Mouse (Mus musculus) gastrocnemius, adult 2 months (tissue): ENCODE results near the gene Gm17349. TPM values are rescaled to one million over a fixed set of nuclear protein-coding genes. Genes with fewer than 3 reads are reported as not detected.
A peak's percentile ranks its signal among the peaks of the same experiment; 100 is the strongest.
"Not testable (repeated sequence)": the region's sequence is repeated elsewhere in the genome, so short reads cannot be mapped to it uniquely, and the experiment has no call there.

Experiments used
- DNase-seq: peaks from one replicate; pipeline ENCODE4 v3.0.0; 2022
- H3K27ac ChIP-seq: fragments of 200-600 bp; 2 replicates; pipeline ENCODE4 v1.8.1; 2022; ENCODE audit warnings: mild to moderate bottlenecking
- H3K4me3 ChIP-seq: fragments of 200-600 bp; 2 replicates; pipeline ENCODE4 v1.8.1; 2022; ENCODE audit warnings: mild to moderate bottlenecking, moderate library complexity
- CTCF ChIP-seq: fragments of 200-600 bp; IDR thresholded peaks from 2 replicates; pipeline ENCODE4 v1.8.1; 2022; ENCODE audit warnings: antibody characterized with exemption, mild to moderate bottlenecking, moderate library complexity
- intact Hi-C: fragments of 180-260 bp; cut with DNase I; formaldehyde crosslinking; loops from one replicate; pipeline ENCODE4 v1.15.1; 2025
- long read RNA-seq, 2 experiments: library from polyadenylated mRNA; stranded (forward); transcript quantifications; one replicate each; pipeline ENCODE4 v2.0.0; 2021
- total RNA-seq, 2 experiments: library from RNA; stranded (reverse); gene quantifications; 2 replicates each; pipeline ENCODE4 v1.2.3; 2021

Gm17349 gene
- 1 to 10 TPM in 1 of 2 experiments, not detected in 1; 1.0 TPM for total RNA-seq
- long read RNA-seq, experiment 1, partial matches to known transcripts = 0 of 2 reads
- long read RNA-seq, experiment 1, other reads (novel, unspliced or antisense) = 2 of 2 reads
- long read RNA-seq, experiment 2 = 0 reads

DNA sequence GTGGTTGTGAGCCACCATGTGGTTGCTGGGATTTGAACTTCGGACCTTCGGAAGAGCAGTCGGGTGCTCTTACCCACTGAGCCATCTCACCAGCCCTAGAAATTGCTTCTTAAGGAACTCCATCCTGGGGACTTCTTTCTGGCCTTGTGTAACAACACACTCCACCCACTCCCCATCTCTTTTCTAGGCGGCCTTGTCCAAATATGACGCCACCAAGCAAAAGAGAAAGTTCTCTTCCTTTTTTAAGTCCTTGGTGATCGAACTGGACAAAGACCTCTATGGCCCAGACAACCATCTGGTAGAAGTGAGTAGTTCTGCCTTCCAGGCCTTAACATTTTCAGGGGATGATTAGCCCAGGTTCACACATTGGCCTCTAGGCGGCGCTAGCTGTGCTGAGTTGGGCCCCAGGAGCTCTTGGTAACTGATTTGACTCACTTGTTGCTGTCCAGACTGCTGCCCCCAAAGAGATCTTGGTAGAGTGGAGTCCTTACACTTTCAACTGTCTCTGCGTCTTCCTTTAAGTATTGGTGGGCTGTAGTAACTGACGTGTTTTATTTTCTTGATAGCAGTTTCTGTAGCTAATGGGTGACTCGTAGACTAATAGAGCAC lies at the start of gene Gm17349:
Gm17349 (minus strand) TSS at position 51 of the 609 bp plus-strand sequence.
- intact Hi-C loops = no loop called here
- DNase-seq = peak; percentile 77
- TF ChIP-seq CTCF = peak; percentile 96
- H3K4me3 ChIP-seq = peak within 1 kb of the TSS; percentile 13
- H3K27ac ChIP-seq = peak within 1 kb of the TSS; percentile 48

DNA sequence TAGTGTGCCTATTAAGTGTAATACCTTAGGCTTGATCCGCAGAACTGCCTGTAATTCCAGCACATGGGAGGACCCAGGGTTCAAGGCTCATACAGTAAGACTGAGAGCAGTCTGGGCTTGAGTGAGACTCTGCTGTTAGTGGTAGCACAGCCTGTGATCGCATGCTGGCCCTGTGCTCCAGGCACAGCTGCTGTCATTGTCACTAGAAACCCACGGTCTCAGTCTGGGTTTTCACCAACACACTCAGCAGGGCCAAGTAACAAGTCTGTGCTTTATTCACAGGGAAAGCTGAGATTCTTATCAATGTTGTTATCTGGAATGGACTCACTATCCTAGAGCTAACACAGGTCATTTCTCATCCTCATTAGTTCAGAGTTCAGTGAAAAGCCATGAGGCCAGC lies 48.9 kb upstream of the Gm17349 start:
- no peak for TF ChIP-seq CTCF
- H3K4me3 ChIP-seq = no peak overlapping the region
- intact Hi-C loops = no loop called here
- no peak for DNase-seq
- no peak overlapping the region for H3K27ac ChIP-seq

DNA sequence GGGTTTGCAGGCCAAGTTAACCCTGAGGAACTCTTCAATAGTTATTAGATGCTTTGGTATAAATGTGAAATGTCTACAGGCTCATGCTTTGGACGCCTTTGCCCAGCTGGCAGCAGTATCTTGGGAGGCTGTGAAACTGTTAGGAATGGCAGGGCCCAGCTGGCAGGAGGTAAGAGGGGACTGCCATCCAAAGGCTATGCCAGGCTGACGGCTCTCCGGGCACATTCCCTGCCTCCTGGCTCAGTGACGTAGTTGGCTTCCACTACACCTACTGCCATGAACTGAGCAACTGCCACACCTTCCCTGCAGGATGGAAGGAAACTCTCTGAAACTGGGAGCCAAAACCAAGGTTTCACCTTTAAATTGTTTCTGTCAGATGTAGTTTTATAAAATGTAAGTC lies 34.9 kb upstream of the Gm17349 start:
- intact Hi-C loops = no loop called here
- no peak overlapping the region for H3K27ac ChIP-seq
- H3K4me3 ChIP-seq = no peak overlapping the region
- no peak for TF ChIP-seq CTCF
- DNase-seq = peak; percentile 35

DNA sequence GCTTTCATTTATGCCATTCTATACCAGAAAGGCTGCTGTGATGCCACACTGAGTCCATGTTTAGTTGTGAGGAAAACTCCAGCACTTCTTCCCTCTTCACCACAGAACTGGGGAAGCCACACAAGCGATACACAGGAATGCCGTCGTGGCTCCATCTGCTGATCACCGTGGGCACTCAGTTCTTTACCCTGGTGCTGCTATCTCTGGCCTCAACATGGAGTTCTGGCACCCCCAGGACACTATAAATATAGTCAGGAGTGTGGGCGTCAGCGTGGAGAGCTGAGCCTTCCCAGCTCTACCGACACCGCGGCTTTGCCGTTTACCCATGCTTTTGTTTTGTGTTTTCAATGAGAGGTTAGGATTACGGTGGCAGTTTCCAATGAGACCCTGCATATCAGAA lies 31.4 kb upstream of the Gm17349 start:
- no peak for DNase-seq
- intact Hi-C loops = no loop called here
- no peak overlapping the region for H3K4me3 ChIP-seq
- no peak for TF ChIP-seq CTCF
- H3K27ac ChIP-seq = no peak overlapping the region

DNA sequence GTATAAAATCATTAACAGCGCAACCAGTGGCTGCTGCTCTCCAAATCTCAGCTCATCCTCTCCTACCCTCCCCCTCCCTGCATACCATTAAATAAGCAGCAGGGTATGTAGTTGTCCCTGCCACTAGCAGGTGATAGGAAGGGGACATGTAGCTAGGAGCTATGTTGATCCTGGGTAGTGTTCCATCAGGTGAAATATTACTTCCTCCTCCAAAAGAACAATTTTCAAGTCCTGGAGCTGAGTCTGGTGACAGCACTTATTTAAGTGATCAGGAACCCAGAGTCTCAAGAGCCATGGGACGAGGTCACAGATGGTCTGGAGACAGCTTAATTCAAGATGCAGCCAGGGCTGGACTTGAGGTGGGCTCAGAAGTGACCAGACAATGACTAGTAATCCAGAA lies 30.3 kb upstream of the Gm17349 start:
- intact Hi-C loops = no loop called here
- TF ChIP-seq CTCF = no peak
- Histone ChIP-seq H3K27ac (peak overlapping the region; percentile 0; the same call in 1 of the 2 replicates), H3K4me3 (no peak overlapping the region)
- DNase-seq = peak; percentile 98

DNA sequence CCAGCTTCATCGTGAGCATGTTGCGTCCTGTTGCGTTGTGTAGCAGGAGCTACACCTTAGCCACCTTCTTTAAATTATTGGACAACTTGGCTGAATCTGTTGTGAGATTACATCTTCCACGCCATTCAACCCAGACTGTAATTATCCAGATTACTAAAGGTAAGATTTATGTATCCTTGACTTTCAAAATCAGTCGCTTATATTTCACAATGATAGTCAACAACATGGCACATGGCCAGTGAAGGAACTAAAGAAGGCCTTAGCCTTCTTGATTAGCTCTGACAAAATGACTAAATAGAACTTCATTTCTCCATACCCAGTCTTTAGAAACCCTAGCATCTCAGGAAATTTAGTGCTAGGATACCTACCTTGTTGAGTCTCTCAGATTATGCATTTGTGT lies 27.9 kb upstream of the Gm17349 start:
- Histone ChIP-seq H3K27ac (no peak overlapping the region), H3K4me3 (no peak overlapping the region)
- intact Hi-C loops = no loop called here
- TF ChIP-seq CTCF = no peak
- DNase-seq = no peak

DNA sequence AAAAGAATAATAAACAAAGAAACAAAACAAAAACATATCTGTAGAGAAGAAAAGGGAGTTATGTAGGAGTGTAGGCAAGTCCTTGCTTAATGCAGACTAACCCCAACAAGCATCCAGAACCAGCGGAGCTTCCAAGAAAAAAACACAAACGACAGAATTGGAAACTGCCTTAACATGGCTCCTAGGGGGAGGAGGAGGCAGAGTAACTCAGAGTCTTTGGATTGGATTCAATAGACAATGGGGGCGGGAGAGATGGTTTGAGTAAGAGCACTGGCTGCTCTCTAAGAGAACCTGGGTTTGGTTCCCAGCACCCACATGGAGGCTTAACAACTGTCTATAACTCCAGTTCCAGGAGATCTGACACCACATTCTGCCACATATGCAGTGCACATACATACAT lies 26.4 kb upstream of the Gm17349 start:
- TF ChIP-seq CTCF = no peak
- DNase-seq = no peak
- intact Hi-C loops = no loop called here
- no peak overlapping the region for H3K27ac ChIP-seq
- H3K4me3 ChIP-seq = no peak overlapping the region

DNA sequence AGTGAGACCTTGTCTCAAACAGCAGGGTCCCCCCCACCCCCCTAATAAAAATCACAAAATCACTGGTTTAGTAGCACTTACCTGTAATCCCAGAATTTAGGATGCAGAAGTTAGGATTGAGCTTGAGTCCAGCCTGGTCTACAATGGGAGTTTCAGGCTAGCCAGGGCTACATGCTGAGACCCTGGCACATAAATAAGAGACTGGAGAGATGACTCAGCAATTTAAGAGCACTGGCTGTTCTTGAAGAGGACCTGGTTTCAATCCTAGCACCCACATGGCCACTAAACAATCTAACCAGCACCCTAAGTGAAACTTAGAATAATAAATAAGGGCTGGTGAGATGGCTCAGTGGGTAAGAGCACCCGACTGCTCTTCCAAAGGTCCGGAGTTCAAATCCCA lies 25.9 kb upstream of the Gm17349 start:
- intact Hi-C loops = no loop called here
- Histone ChIP-seq H3K4me3 (no peak overlapping the region), H3K27ac (no peak overlapping the region)
- no peak for TF ChIP-seq CTCF
- DNase-seq = no peak

DNA sequence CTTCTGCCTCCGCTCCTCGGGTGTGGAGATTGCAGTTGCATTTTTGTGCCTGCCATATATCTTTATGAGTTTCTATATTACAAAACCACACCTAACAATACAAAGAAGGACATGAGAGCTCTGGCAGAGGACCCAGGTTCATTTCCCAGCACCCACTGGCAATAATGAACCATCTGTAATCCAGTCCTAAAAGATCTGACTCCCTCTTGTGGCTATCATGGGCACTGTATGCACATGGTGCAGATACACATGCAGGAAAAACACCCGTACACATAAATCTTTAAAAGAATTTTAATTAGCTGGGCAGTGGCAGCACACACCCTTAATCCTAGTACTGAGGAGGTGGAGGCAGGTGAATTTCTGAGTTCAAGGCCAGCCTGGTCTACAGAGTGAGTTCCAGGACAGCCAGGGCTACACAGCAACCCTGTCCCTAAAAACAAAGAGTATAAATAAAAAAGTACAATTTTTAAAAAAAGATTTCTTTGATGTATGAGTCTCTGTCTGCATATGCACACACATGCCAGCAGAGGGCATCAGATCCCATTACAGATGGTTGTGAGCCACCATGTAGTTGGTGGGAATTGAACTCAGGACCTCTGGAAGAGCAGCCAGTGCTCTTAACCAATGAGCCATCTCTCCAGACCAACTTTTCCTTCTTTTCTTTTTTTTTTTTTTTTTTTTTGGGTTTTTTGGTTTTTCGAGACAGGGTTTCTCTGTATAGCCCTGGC lies 23.9 kb upstream of the Gm17349 start:
- Histone ChIP-seq H3K27ac (no peak overlapping the region), H3K4me3 (no peak overlapping the region)
- no peak for DNase-seq
- TF ChIP-seq CTCF = no peak
- intact Hi-C loops = loop anchor here (5.0 kb wide), 1 partner anchor 173 kb away; no protein-coding TSS in a partner anchor

DNA sequence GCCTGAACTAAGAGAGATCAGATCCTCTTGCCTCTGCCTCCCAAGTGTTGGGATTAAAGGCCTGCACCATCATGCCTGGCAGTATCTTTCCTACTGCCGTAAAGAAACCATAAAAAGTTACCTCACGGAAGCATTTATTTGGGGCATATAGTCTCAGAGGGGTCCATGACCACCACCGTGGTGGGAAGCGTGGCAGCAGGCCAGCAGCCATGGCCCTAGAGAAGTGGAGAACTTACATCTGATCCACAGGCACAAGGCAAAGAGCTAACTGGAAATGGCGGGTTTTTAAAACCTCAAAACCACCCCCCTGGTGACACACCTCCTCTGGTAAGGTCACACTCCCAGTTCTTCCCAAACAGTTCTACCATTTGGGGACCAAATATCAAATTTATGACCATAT lies 22.9 kb upstream of the Gm17349 start:
- intact Hi-C loops = loop anchor here (5.0 kb wide), 1 partner anchor 174 kb away; no protein-coding TSS in a partner anchor

DNA sequence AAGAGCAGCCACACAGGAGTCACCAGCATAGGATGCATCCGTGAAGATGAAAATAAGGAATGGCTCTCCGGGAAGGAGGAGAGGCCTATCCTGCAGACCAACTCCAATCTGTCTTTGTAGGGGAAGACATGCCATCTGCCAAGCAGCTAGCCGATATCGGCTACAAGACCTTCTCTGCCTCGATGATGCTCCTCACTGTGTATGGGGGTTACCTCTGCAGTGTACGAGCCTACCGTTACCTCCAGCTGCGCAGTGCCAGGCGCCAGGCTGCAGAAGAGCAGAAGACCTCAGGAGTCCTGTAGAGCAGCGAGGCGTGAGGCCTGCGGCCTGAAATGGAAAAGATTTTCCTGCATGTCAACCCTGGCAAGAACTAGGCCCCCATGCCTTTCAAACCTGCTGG lies 22.2 kb upstream of the Gm17349 start:
- Histone ChIP-seq H3K27ac (no peak overlapping the region), H3K4me3 (peak overlapping the region; percentile 15; the same call in 1 of the 2 replicates)
- TF ChIP-seq CTCF = no peak
- intact Hi-C loops = loop anchor here (5.0 kb wide), 1 partner anchor 175 kb away; no protein-coding TSS in a partner anchor
- DNase-seq = no peak

More for the DNA sequence above, 22.9 kb upstream of the Gm17349 start:
- Histone ChIP-seq H3K27ac (no peak overlapping the region), H3K4me3 (no peak overlapping the region)
- no peak for TF ChIP-seq CTCF
- peak; percentile 39 for DNase-seq

DNA sequence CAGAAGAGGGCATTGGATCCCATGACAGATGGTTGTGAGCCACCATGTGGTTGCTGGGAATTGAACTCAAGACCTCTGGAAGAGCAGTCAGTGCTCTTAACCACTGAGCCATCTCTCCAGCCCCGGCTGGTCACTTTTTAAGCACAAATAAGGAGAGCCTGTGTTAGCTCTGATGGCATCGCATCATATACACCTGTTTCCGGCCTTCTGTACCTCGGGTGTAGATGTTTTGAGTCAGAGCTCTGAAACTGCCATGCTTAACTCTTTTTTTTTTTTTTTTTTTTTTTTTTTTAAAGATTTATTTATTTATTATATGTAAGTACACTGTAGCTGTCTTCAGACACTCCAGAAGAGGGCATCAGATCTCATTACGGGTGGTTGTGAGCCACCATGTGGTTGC lies 21.7 kb upstream of the Gm17349 start:
- Histone ChIP-seq H3K4me3 (peak overlapping the region; percentile 98), H3K27ac (peak overlapping the region; percentile 96; the same call in 1 of the 2 replicates)
- not testable (repeated sequence) for DNase-seq
- intact Hi-C loops = loop anchor here (5.0 kb wide), 1 partner anchor 175 kb away; no protein-coding TSS in a partner anchor

DNA sequence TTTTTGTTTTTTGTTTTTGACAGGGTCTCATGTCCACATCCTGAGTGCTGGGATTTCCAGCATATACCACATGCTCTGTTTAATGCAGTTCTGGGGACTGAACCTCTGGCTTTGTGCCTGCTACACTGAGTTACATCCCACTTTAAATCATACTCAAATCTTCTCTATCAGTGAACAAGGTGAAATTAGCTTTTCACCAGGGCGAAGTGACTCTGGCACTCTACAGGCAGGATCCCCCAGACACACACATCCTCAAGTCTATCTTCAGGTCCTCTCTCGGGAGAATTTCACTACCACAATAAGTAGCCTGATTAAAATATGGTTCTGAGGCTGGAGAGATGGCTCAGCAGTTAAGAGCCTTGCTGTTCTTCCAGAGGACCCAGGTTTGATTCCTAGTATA lies 21.3 kb upstream of the Gm17349 start:
- H3K4me3 ChIP-seq = peak overlapping the region; percentile 98
- DNase-seq = no peak
- peak overlapping the region; percentile 96 for H3K27ac ChIP-seq
- intact Hi-C loops = loop anchor here (5.0 kb wide), 1 partner anchor 176 kb away; no protein-coding TSS in a partner anchor
- no peak for TF ChIP-seq CTCF
